Mouse (Mus musculus) heart, adult 18-20 months (tissue): ENCODE measurements around the gene Fyb. TPM values are rescaled to one million over a fixed set of nuclear protein-coding genes. Genes with fewer than 3 reads are reported as not detected.

Experiments used
- DNase-seq, 2 experiments: peaks; one replicate each; pipeline ENCODE4 v3.0.0; 2021 to 2022; ENCODE audit warnings: mixed read lengths in 1 of 2
- long read RNA-seq, 2 experiments: library from polyadenylated mRNA; stranded (forward); transcript quantifications; one replicate each; pipeline ENCODE4 v2.0.0; 2021
- total RNA-seq, 2 experiments: library from RNA; stranded (reverse); gene quantifications; 2 replicates each; pipeline ENCODE4 v1.2.3; 2021

Fyb gene
- 10 to 100 TPM; 19.8 to 34.3 TPM for total RNA-seq
- long read RNA-seq, experiment 1, partial matches to known transcripts: 1 of 1 reads
- long read RNA-seq, experiment 1, other reads (novel, unspliced or antisense): 0 of 1 reads
- long read RNA-seq, experiment 2, partial matches to known transcripts: 0 of 1 reads
- long read RNA-seq, experiment 2, other reads (novel, unspliced or antisense): 1 of 1 reads

DNA sequence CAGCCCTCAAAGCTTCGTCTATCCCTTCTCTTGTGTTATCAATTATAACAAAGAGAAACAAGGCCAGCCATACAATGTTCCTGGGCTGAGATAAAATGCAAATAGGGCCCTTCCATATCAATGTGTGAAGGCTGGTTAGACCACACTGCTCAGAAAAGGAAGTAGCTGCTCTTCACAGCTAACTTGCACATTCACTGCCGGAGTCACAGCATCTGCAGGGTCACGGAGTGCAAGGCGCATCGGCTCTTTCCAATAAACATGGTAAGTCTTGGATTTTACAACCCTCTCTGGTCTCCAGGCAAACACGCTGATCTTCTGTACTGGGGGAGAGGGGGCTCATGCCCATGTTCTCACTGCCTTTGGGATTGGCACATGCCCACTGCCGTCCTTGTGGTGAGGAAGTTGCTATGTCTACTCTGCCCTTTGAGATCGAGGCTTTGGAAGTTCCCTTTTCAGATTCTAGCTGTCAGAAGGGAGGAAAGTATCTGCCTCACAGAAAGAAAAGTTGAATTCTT is at the start of gene Fyb:
Gene Fyb (plus strand): TSS at position 201 of the 515 bp plus-strand sequence.
- peak; percentile 24 to 26 for DNase-seq

DNA sequence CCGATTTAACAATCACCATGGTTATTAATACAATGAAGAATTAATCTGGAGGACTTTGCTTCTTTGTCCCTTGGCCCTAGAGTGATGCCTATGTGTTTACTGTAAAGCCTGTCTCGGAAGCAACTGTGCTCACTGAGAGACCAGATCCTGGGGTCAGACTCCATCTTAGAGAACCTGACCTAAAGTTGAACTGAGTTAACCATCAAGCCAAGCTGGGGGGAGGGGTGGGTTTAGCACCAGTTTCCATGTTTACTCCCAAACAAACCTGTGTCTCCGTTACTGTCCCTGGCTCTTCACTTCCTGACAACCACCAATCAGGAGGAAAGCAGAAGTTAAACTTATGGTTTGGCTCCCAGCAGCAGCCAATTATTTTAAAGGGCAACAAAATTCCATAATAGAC is 39.1 kb upstream of the Fyb start:
- DNase-seq: no peak

DNA sequence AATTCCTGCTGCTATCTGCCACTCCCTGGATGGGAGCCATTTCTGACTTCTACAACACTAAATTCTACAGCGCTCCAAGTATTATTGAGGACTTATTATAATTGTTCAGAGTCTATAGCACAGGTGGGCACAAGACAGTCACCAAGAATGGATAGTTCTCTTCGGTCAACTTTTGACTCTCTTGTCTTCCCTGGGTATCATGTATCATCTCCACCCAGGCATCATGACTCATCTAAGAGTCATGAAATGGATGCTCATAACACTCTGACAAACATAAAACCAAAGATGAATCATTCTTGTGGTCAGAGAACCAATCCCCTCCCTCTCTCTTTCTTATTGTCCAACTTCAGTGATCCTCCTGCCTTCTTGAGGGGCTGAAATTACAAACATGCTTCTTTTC is 30.3 kb upstream of the Fyb start:
- DNase-seq: no peak

DNA sequence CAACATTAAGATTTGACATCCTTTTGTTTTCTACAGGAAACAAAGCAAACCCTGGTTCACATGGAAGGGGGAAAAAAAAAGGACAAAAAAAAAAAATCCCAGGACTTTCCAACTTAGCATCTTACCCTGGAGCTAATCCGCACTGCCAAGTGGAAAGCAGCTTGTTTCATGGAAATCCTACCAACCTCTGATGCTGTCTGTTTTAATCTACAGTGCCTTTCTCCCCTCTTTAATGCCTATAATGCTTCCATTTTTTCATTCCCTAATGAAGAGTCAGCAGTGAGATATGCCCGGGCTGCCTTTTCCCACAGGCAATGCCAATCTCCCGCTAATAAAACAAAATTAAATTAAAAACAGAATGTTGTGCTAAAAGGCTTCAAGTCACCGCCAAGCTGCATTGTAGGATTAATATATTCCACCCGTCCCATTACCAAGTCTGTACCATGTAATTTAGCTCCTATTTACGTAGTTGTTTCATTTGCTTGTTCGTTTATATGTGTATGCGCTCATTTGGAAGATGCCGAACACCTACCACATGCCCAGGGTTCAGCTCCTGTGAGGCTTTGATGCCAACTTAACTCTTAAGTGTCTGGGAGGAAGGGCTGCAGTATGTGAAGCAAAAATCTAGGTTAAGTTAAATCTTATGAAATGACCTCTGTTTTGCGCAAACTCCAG is 24.1 kb upstream of the Fyb start:
- DNase-seq: no peak

DNA sequence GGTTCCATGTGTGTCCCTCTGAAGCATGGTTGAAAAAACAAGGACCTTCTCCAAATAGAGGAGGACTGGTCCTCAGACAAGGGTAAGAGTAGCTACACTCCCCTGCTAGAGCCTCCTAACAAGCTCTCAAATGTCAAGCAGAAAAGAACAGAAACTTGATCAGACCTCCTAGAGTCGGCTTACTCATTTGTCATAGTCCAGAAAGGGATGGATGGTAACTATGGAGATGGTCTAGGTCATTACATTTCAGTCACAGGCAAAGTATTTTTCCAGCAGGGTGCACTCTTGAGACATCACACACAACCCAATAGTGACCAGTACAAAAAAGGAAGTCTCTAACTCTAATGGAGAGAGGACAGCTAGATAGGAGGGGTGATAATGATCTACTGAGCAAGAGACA is 21.9 kb upstream of the Fyb start:
- DNase-seq: peak; percentile 28 to 36

DNA sequence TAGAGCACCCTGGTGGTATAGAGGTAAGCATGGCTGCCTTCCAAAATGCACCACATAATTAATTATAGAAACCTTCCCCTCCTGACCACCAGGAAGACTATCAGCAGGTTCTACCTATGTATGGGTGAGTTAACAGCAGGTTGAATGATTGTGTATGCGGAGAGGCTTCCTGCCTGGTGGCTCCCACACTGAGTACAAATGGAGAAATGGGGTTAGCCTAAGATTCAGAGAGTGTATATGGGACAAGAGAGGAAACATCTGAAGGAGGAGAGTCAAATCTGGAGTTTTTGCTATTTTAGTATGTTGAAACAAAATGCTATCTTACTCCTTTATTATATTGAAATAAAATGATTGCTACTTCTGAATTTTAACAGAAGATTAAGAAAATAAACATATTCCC is 5.1 kb upstream of the Fyb start:
- DNase-seq: no peak

DNA sequence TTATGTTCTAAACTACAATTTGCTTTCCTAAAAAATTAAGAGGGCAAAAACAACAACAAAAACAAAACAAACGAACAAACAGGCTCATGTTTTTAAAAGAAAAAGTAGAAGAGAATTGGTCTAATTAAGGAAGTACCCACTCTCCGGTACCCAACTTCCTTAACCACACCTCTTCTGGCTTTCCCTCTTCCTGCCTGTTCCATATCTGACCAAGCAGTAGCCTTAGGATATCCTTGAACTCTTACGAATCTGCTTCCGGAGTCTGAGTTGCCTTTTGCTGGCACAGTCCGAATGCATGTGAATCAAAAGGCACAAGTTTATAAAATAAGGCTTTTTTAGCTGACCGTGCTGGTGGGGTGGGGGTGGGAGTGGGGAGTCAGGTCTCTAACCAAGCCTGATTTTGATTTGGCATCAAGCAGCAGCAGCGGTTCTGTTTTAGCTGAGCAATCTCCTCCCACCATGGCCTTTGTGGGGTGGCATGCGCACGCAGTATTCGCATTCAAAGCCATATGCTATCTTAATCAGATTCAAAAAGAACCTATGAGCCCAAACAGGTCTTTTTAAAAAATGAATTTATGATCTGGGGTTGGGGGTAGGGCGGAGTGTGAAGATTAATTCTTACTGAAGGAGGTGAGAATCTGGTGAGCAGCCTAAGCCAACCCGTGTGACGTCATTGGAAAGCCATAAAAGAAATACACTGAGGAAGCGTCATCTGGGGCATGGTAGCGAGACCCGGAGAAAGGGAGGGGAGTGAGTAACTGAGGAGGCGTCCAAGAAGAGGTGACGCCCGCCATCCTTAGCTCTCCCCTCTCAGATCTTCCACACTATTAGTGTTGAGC is 3.0 kb upstream of the Fyb start:
- no peak for DNase-seq

DNA sequence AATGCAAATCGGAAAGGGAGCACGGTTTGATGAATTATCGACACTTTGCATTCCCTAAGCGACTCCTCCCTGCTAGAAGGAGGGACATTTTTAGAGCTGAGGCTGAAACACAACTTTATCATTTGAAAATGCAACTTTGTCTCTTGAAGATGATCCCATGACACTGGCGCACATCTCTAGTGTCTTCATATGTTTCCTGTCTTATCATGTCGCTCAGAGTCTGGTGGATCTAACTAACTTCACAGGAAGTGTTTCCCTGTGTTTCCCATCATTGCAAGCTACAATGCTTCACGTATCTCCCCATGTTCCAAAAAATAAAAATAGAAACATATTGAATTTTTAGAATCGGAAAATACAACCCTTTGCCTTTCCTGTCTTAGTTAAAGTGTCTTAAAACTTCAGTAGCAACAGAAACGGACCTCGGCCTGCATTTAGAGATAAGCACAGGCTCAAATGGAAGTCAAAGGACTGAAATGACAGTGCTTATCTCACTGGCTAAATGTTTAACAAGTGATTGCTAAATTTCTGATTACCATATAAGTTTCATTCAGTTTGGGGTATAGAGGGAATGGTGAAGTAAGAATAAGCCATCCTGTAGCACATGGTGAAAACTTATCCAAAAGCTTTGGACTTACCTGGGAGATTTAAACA is 2.0 kb upstream of the Fyb start:
- DNase-seq: no peak

DNA sequence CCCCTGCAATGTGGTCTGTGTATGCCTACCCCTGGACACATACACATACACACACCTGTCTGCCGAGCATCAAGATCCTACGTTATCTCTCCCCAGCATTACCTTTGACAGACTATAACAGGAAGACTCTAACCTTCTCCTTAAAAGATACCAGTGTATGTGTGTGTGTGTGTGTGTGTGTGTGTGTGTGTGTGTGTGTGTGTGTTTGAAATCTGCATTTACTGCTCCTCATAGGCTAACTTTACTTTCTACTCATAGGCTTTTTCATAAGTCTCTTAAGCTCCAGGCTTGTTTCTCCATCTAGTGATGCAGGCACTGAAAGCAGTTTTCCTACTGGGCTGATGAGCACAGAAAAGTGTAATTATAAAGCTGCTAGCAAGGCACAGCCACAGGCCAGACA is 2.1 kb downstream of the Fyb start:
- no peak for DNase-seq

DNA sequence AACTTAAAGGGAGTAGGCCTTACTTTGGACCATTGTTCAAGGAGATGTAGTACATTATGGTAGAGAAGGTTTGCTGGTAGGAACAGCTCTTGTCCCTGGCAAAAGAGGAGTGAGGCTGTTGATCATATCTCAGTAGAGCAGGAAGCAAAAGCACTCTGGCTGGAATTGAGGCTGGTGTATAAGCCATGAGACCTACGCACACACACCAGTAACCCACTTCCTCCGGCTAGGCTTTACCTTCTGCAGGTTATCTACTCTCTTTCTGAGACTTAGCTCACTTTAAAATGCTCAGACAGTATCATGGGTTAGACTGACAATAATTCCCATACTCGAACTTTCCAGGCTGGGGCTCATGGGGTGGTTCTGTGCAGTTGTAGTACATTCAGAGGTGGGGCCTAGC is 2.7 kb downstream of the Fyb start:
- DNase-seq: no peak

DNA sequence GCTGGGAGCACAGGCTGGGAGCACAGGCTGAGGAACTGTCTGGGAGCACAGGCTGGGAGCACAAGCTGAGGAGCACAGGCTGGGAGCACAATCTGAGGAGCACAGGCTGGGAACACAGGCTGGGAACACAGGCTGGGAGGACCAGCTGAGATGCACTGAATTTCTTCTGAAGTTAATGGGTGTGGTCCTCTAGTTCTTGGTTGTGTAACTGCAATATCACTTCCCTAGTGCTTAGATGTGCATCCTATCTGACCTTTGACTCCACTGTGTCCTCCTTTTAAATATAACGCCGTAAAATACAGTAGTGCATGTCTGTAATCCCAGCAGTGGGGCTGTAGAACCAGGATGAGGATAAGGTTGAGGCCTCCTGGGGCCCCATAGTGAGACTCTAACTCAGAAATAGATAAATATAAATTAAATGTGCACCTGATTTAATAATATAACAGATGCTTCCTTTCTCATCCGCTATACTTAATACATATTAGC is 11.2 kb downstream of the Fyb start:
- no peak for DNase-seq

DNA sequence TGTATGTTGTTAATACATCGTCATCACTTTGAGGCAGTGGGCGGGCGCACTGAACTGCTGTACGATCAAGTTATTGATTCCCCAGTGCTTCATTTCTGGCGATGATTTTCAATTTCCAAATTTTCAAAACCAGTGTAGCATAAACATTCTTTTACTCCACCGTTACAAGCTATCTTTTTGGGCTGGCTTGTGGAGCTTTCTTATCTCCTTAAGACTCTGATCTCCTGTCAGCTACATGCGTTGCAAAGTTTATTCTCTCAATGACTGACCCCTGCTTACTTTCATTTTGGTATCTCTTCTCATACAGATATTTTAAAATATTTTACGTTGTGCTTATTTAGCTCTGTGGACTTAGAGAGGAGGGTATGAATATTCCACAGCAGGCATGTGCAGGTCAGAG is 11.9 kb downstream of the Fyb start:
- no peak for DNase-seq

DNA sequence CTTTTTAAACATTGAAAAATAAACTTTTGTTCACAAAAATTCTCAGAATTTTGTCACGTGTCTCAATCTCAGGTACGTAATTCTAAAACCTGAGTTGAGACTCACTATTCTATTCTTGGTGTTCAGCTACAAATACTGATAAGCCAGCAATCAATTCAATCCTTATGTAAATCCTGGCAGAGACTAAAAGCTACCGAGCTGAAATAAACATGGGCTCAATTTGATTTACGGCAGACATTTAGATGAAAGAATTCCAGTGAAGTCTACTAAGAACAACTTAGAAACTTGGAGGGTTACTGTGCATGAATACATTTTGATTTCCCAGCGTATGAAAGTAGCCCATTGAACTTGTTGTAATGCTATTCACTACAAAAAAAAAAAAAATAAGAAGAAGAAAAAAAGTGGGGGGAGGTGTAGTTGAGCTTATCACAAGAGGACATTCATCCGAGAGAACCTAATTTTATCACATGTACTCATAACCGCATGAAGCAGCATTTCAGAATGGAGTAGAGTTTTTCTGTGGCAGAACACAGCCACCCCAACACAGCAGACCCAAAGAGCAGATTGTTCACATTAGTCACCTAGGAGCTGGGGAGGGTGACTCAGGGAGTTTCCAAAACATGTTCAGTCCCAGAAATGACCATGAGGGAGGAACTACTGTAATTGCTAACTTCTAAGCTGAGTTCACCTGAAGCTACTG is 17.1 kb downstream of the Fyb start:
- no peak for DNase-seq

DNA sequence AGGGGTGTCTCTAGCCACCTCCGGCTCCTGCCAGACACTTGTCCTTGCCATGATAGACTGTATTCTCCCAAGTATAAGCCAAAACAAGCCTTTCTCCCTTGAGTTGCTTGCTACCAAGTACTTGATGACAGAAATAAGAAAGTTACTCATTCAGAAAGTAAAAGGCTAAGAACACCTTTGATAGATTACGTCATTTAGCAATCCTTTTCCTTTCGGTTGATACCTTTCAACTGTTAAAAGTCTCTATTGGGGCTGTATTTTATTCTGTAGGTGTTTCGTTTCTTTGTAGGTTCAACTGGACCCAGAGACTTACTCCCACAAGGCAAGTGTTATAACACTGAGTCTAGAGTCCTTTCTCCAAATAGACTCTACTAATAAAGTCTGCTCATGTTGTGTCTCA is 26.3 kb downstream of the Fyb start:
- DNase-seq: no peak

DNA sequence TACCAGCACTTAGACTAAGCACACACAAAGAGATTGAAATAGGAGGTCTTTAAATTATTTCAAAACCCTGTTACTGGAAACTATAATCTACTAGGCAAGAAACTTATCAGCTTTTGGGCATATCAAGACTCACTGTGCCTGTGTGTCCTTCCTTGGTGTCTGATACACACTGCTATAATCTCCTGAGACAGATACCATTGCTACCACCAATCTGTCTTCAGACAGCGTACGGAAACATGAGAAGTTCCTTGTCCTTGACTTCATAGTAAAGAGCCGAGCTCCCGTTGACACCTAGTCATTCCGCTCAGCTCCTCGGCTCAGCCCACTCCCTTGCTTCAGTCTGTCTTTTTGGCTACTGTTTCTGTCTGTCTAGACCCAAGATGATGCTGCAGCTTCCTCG is 29.2 kb downstream of the Fyb start:
- no peak for DNase-seq

DNA sequence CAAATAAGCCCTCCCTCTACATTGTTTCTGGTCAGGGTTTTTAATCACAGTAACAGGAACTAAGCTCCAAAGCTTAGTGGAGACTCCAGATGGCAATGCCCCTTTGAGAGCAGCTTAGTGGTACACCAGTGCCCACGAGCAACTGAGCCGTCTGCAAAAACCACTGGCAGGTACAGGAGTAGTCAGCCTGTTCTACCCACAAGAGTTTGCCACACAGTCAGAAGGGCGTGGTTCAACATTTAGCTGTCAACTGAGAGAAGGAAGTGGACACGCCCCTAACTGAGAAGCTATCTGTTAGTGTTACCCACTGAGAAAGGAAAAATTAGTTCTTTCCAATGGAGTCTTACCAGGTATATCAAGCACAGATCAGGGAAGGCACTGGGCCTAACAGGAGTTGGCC is 32.1 kb downstream of the Fyb start:
- peak in 1 of 2 experiments; percentile 35 for DNase-seq

DNA sequence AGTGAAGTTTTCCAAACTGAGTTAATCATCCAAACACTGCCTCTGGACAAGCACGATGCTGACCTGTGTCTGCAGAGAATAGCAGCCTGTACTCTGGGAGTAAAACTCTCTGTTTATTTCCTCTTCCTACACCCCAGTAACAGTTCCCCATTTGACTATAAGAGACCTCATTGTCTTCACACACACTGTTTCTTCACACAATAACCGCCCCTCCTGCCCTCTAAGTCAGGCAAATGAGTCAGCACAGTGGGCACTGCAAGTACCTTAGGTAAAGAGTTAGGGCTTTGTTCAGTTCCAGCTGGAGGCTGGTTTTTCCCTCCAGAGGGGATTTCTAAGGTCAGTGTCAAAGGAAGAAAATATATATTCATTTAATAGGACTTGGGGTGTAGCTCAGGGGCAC is 32.9 kb downstream of the Fyb start:
- peak in 1 of 2 experiments; percentile 25 for DNase-seq

DNA sequence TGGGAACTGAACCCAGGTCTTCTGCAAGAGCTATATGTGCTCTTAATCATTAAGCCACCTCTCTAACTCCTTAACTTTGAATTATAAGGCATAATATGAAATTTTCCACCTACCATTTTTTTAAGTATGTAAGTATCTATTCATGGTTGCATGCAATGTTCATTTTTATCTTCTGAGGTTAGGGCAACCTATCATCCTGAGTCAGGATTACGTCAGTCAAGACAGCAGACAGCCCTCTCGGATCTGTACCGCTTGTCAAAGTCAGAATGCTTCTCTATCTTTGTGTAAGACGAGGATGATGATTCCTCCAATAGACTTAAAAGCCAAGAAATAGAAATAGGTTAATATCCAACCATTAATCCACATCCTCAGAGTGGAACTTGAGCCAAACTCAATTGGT is 33.6 kb downstream of the Fyb start:
- DNase-seq: no peak

DNA sequence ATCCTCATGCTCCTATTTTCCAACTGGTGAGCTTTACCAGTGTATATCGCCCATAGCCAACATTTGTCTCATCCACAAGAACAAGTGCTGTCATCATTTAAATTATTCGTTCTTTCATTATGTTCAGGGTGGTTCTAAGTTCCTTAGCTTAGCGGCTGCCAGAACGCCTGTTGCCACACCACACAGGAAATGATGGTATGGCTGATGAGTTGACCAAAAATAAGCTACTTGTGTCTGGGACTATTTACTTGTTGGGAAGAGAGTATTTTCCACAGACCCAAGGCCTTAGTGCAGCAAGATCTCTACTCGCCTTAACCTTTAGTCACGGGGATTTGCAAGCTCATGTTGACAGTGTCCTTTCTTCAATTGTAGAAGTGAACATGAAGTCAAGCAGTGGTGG is 34.3 kb downstream of the Fyb start:
- DNase-seq: no peak

DNA sequence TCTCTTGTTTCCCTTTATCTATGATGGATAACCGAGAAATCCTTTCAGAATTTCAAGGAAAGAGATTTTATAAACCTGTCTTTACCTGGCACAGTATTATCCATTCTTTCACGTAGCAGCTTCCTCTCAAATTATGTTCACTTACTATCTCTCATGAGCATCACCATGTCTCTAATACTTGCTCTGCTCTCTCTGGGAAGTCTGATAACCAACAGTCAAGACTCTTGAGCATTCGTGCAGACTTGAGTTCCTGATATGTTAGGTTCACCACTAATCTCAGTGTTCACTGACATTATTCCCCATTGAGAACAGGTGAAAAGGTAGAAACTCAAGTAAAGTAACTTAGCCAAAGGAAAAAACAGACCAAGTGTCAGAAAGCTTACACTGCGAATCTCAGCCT is 34.9 kb downstream of the Fyb start:
- DNase-seq: no peak

DNA sequence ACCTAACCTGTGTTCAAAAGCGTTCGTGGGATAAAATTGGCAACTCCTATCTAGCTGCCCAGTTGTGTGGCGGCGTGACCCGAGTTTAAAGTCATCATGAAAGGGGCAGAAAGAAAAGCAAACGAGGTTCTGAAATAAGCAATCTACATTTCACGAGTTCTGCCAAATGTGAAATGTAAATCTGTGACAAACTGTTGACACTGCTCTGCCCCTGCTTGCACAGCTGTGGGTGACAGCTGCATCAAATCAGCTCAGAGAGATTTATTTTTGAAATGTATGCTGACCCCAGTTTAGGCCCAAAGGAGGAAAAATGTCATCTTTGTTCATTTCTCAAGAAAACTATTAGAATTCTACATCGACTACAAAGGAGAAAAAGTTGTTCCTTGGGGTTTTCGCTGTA is 36.5 kb downstream of the Fyb start:
- DNase-seq: no peak

DNA sequence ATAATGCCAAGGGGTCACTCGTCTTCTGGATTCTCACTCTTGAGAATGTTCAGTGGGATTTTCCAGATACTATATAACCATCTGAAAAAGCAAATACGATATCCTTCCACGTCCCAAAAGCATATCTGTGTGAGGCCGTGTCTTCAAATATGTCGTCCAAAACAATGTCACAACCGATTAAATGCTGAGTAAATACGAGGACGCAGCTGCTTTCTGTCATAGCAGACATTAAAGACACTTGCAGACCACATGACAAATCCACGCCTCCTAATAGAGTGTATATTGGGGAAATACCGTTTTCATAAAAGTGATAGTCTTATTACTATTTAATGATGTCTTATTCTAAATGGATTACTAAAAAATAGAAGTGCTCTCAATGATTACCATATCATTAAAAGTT is 38.0 kb downstream of the Fyb start:
- DNase-seq: no peak
